Mouse (Mus musculus): ENCODE results near the gene Ccdc138.

Ccdc138 gene

DNA sequence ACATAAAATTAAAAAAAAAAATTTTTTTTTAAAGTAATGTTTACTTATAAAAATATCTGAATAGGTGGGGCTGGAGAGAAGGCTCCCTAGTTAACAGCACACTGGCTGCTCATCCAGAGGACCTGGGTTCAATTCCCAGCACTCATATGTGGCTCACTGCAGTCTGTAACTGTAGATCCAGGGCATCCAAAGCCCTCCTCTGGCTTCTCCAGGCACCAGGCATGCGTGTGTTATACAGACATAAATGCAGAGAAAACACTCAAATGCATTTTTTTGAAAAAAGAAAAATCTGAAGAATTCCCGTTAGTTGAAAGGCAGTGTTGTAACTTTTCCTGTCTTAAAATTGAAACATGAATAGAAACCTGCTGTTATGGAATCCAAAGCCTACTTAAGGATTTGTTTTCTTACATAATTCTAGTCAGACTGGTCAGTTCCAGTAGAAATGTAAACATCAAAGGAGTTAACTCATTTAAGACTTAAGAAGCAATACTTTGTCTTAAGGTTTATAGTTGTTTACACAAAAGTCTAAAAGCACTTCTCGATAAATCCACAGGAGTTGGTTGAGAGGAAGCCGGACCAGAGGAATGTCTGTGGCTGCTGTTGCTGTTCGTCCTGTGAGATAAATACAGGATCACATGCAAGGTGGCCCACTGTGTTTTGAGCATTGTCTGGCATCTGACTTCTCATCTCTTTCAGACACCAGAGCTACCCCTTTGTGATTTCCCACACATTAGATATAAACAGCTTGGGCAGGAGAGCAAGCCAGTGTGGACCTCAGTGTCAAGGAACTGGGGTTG lies 87.9 kb downstream of the Ccdc138 start:
- DNase-seq (ENCODE audit: low spot score in 2 of 2) = no peak

DNA sequence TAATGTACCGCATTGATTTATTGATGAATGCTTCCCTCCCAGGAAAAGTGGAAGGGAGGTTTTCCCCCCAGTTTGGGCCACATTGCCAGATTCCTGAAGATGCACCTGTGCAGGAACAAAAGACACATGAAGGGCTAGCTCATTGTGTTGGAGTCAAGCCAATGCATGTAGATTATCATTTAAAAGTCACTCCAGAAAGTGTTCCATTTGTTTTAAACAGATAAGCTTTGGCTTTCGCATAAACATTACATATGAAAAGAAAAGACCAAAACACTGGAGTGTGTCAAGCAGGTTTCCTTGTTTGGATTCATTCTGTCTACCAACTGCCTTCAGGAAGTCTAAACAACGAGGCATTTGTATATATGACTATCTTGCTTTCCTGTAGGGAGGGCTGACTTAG lies 96.7 kb downstream of the Ccdc138 start:
- no peak for DNase-seq (ENCODE audit: low spot score in 2 of 2)

DNA sequence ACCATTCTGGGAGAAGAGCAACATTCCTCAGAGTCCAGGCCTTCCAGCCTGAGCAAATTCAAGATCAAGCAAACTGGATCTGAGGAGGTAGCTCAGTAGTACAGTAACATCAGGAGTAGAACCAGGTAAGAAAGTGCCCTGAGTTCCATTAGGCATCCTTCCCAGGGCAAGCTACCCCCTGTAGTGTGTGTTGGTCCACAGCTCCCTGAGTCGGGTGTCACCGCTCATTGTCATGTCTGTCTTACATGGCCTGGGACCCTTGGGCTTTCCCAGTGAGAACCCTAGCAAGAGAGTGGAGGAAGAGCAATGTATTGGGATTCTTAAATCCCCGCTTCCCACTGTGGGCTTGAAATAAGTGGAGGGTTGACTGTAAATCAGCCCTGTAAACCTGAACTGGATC lies 97.4 kb downstream of the Ccdc138 start:
- no peak for DNase-seq (ENCODE audit: low spot score in 2 of 2)

DNA sequence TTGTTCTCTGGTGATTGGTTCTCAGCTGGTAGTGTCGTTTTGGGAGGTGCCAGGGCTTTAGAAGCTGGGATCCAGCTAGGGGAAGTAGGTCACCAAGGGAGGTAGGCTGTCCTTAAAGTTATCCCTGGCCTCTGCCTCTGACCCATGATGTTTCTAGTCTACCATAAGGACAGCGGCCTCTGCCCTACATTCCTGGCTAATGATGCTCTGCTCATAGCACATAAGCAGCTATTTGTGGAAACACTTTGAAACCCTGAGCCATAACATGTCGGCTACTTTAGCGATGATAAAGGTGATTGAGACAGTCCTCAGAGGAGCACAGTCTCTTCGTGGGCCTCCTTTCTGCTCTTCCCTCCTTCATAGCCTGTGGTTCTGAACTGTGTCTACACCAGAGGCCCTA lies 98.1 kb downstream of the Ccdc138 start:
- DNase-seq (ENCODE audit: low spot score in 2 of 2) = no peak

DNA sequence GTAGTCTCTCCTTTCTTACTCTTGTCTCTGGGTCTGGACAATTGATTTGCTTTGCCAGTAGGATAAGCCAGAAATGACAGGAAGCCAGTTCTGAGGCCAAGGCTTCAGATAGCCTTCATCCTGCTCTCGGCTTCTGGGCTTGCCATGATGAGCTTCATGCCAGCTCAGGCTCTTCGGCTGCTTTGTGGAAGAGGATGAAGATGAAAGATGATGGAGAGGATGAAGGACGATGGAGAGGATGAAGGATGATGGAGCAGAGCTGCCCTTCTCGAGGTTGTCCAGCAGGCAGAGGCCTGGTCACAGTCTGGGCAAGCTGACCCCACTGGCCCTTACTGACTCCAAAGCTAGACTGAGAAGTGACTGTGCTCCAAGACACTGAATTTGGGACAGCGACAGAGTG lies 102.4 kb downstream of the Ccdc138 start:
- no peak for DNase-seq (ENCODE audit: low spot score in 2 of 2)

GRCm38 (mm10) chr10:58600983-58601382 lies 103.2 kb downstream of the Ccdc138 start:
- DNase-seq (ENCODE audit: low spot score in 2 of 2) = no peak

- no peak for DNase-seq (ENCODE audit: low spot score in 2 of 2)
These were observed 103.7 kb downstream of the Ccdc138 start for GRCm38 (mm10) chr10:58601431-58601901.

- DNase-seq (ENCODE audit: low spot score in 2 of 2) = no peak
These were observed 104.2 kb downstream of the Ccdc138 start for GRCm38 (mm10) chr10:58601946-58602345.

GRCm38 (mm10) chr10:58604779-58605178 lies 107.0 kb downstream of the Ccdc138 start:
- DNase-seq (ENCODE audit: low spot score in 2 of 2) = no peak

DNA sequence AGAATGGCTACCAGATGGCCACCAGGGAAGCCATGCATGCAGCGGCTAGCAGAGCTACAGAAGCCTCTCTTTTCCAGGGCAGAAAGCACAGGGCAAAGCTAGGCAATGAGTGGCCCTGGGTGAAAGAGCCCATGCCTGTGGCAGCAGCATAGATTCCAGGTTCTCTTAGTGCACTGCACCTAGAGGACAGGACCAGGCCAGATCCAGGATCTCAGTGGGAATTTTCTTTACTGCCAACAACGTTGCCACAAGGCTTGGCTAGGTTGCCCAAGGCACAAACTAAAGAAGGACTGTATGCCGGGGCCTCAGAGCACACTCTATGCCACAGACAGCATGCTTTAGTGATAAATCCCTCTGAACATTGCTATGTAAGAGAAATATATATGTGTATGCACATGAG lies 108.6 kb downstream of the Ccdc138 start:
- no peak for DNase-seq (ENCODE audit: low spot score in 2 of 2)

GRCm38 (mm10) chr10:58608858-58609257 lies 111.1 kb downstream of the Ccdc138 start:
- no peak for DNase-seq (ENCODE audit: low spot score in 2 of 2)

DNA sequence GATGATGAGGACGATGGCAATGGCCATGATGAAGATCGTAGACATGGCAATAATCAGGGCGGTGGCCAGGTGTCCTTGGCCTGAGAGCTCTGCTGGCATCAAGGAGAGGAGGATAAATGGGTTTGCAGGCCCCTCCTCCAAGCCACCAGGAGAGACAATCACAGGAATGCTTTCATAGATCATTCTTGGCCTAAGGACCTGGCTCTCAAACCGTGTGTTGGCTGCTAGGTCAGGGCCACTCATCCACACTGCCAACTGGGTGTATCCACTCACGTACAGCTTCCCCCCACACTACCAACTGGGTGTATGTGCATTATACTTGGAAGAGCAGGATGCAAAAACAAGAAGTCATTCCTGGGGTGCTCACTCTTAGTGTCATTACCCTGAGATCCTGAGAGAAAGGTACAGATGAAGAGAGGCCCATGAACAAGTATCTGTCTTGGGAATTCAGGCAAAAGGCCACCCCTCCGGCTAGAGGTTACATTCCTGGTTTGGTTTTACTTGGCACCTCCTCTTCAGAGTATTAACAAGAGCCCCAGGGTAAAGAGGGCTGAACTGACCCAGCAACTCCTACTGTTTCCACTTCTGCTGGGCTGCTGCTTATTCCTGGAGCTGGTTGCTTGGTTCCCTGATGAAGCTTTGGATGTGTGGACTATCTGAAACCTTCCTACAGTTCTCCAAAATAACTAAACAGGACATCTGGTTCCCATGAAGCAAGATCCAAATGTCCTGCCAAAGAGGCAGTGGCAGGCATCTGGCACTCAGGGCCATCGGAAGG lies 112.9 kb downstream of the Ccdc138 start:
- DNase-seq (ENCODE audit: low spot score in 2 of 2) = no peak

- DNase-seq (ENCODE audit: low spot score in 2 of 2) = no peak
These were observed 116.9 kb downstream of the Ccdc138 start for GRCm38 (mm10) chr10:58614601-58615000.

DNA sequence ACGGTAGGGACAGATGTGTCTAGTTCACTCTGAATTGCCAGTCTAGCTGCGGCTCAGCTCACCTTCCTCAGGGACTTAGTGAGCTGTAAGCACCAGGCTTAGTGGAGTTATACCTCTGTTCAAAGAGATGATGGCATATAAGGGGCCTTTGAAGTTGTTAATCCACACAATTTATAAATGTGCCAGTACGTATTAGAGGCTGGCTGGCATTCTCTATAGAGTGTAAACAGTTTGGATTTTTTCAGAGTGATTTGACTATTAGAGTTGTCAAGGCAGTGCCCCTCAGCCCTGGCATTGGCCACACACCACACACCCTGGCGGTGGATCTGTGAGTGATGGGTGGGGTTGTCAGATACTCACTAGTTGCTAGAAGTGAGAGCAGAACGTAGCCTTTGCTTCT lies 118.8 kb downstream of the Ccdc138 start:
- no peak for DNase-seq (ENCODE audit: low spot score in 2 of 2)

- no peak for DNase-seq (ENCODE audit: low spot score in 2 of 2)
These were observed 120.9 kb downstream of the Ccdc138 start for GRCm38 (mm10) chr10:58618501-58619216.

- no peak for DNase-seq (ENCODE audit: low spot score in 2 of 2)
These were observed 121.5 kb downstream of the Ccdc138 start for GRCm38 (mm10) chr10:58619266-58619665.

DNA sequence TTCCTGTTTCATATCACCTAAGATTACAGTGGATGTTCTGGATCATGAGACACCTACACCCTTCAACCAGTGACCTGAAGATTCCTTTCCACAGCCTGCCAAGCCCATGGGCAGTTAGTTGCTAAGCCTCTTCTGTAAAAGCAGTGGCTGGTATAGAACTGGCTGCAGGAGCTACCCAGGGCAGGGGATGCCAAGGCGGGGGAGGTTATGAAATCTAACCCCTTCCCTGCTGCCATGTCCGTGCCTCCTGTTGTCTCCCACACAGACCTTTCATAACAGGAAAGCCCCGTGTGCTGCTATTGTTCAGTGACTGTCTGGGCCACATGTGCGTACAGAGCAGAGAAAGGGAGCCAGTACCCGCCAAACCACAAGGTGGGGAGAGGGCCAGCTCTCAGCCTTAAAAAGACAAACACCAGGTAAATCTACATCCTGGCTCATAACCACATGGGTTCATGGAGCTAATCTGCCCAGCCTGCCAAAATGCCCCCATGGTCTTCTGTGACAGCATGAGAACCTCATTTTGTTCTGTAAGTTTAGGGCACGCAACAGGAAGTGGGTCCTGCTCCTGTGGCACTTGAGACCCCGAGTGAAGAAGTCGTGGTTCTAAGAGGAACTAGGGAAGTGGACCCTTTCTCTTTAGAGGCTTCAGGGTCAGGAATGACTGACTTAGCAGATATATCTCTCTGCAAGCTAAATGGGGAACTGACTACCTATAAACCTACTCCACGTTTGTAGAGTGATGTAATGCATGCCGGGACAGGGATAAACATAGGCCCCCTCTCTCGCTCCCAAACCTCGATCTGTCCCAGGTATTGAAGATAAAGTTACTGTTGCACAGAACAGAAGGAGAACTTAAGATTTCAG lies 127.3 kb downstream of the Ccdc138 start:
- DNase-seq (ENCODE audit: low spot score in 2 of 2) = no peak
